Mouse (Mus musculus): ENCODE data around the gene Mst1r.

- TF ChIP-seq CTCF (IDR thresholded peaks at IDR 0.05; ENCODE audit: extremely low read depth, insufficient read depth, insufficient read length, insufficient replicate concordance): no peak
- TF ChIP-seq POLR2A (IDR thresholded peaks at IDR 0.05; ENCODE audit: low read depth, low read length): no peak; the same call in 1 of the 2 replicates
These were observed 18.3 kb upstream of the Mst1r start for GRCm38 (mm10) chr9:107888267-107888850.
